Mouse (Mus musculus) heart, embryonic 16.5 days (tissue): ENCODE results near the gene Tlr9. TPM values are rescaled to one million over a fixed set of nuclear protein-coding genes. Genes with fewer than 3 reads are reported as not detected.
A peak's percentile ranks its signal among the peaks of the same experiment; 100 is the strongest.

Source experiments
- ATAC-seq: fragments of 200-750 bp; cut with Nextera tagmentation; replicated peaks from 2 replicates; pipeline ENCODE4 v1.8.0; 2017; ENCODE audit warnings: moderate number of reproducible peaks; ENCODE audit not compliant: insufficient read depth, low FRiP score; ENCODE audit errors: extremely low read depth
- H3K27ac ChIP-seq: fragments of 300-500 bp; sonication (generic); 2 replicates; pipeline ENCODE4 v1.5.1; 2014; ENCODE audit warnings: mild to moderate bottlenecking, low read length, control low read depth, moderate library complexity
- H3K27me3 ChIP-seq: fragments of 300-500 bp; sonication (generic); 2 replicates; pipeline ENCODE4 v1.6.1; 2014; ENCODE audit warnings: low read length, mixed read lengths; ENCODE audit not compliant: control insufficient read depth, insufficient read depth
- H3K36me3 ChIP-seq: fragments of 300-500 bp; sonication (generic); 2 replicates; pipeline ENCODE4 v1.6.1; 2014; ENCODE audit not compliant: control insufficient read depth, insufficient read depth
- H3K4me1 ChIP-seq: fragments of 300-500 bp; sonication (generic); 2 replicates; pipeline ENCODE4 v1.6.1; 2014; ENCODE audit warnings: low read length, mixed read lengths; ENCODE audit not compliant: control insufficient read depth, insufficient read depth
- H3K4me2 ChIP-seq: fragments of 300-500 bp; sonication (generic); 2 replicates; pipeline ENCODE4 v1.6.1; 2014; ENCODE audit warnings: low read depth, mild to moderate bottlenecking, control low read depth, low read length
- H3K4me3 ChIP-seq: fragments of 300-500 bp; sonication (generic); 2 replicates; pipeline ENCODE4 v1.5.1; 2014; ENCODE audit warnings: mild to moderate bottlenecking, control low read depth, low read length
- H3K9ac ChIP-seq: fragments of 300-500 bp; sonication (generic); 2 replicates; pipeline ENCODE4 v1.6.1; 2014; ENCODE audit warnings: low read length, control low read depth
- H3K9me3 ChIP-seq: fragments of 300-500 bp; sonication (generic); replicated peaks from 2 replicates; pipeline ENCODE4 v1.6.1; 2016; ENCODE audit warnings: low read length; ENCODE audit not compliant: control insufficient read depth
- WGBS: fragments of 180-500 bp; shearing (Covaris S2); extraction: QIAGEN DNeasy Blood & Tissue Kit; methylation state at CpG from one replicate; pipeline ENCODE4 v1.1.7; 2014; 5-methylcytosine and 5-hydroxymethylcytosine counted together
- polyA plus RNA-seq: library from polyadenylated mRNA; unstranded; fragments of >200 nt; fragmentation: Nextera tagmentation; extraction: Ambion mirVana; gene quantifications from 2 replicates; pipeline ENCODE4 v1.2.1, GENCODE M21; 2015

The Tlr9 gene
- polyA plus RNA-seq, 1 experiment from 2014 or later = 0.05 TPM

DNA sequence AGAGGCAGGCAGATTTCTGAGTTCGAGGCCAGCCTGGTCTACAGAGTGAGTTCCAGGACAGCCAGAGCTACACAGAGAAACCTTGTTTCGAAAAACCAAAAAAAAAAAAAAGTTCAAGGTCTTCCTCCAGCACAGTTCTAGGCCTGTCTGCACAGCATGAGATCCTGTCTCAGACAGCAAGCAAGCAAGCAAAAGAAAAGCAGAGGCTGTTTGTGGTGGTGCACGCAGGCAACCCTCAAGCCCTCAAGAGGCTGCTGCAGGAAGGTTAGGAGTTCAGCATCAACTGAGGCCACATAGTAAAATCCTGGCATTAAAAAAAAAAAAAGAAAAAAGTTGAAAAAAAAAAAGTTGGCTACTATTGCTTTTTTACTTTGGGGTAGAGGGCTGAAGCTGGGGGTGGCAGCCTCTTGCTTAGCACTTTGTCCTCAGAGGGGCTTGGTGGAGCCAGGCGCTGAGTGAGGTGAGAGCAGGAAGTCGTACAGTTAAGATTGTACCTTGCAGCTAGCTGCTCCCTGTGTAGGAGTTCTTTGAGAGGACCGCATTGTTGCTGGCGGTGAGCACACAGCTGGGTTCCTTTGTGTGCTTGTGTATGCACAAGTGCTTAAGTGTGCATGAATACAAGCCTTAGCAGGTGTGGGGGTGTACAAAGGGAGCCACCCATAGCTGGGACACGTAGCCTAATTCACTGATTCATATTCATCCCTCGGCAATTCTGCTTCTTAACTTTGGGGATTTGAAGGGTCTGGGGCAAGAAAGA lies 11.4 kb upstream of the Tlr9 start:
- Histone ChIP-seq H3K4me2 (peak overlapping the region; percentile 65; the same call in 1 of the 2 replicates), H3K27ac (peak overlapping the region; percentile 57), H3K9me3 (no peaks in the 10 kb centered on the region), H3K4me1 (peaks cover 16% of the 10 kb centered on the region), H3K4me3 (no peak overlapping the region), H3K27me3 (no peaks in the 10 kb centered on the region), H3K36me3 (peaks cover 25% of the 10 kb centered on the region), H3K9ac (peak overlapping the region; percentile 70)
- 59% methylated on average over 9 of the region's 9 CpGs for WGBS
- no peak for ATAC-seq

DNA sequence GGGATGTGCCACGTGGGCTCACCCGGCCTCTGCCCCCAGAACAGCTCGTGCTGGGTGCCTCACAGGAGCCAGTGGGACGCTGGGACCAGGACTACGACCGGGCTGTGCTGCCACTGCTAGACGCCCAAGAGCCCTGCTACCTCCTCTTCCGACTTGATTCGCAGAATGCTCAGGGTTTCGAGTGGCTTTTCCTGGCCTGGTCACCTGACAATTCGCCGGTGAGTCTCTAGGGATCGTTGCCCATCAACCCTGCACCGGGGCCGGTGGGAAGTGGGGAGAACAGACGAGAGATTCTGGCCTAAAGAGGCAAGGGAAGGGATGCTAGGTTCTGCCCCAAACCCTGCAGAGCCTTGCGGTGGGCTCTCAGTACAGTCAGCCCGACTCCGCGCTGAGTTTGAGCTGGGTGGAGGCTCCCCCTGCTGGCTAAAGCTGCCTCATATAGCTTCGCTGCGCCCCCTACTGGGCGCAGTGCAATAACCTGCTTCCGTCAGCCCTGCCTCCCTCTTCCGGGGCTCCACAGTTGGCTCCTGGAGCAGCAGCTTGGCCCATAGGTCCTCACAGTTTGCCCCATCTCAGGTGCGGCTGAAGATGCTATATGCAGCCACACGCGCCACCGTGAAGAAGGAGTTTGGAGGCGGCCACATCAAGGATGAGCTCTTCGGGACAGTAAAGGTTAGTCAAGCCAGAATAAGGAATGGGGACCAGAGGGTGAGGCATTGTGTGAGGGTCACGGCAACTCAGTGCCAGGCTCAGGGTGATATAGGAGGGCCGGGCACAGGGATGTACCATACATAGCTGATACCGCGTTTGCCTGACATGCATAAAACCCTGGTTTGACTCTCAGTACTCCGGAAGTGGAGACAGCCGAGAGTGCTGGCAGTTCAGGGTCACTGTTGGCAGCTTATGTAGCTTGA lies 10.5 kb upstream of the Tlr9 start:
- Histone ChIP-seq H3K4me2 (peak overlapping the region; percentile 65), H3K9me3 (no peaks in the 10 kb centered on the region), H3K4me3 (peak overlapping the region; percentile 45), H3K4me1 (peaks cover 9% of the 10 kb centered on the region), H3K27me3 (no peaks in the 10 kb centered on the region), H3K27ac (peak overlapping the region; percentile 57), H3K36me3 (peaks cover 25% of the 10 kb centered on the region), H3K9ac (peak overlapping the region; percentile 70)
- WGBS = 23% methylated on average over 37 of the region's 37 CpGs
- peak; percentile 68 for ATAC-seq

DNA sequence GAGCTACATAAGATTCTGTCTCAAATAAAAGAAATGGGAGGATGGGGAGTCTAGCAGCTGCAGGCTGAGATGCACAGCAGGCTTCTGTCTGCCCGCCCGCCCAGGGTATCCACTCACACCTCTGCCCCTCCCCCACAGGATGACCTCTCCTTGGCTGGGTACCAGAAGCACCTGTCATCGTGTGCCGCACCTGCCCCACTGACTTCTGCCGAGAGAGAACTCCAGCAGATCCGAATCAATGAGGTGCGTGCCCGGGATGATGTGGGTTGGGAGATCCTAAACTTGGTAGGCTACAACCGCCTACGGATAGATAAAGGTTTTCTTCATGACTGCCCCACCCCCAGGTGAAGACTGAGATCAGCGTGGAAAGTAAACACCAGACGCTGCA lies 9.8 kb upstream of the Tlr9 start:
- 79% methylated on average over 12 of the region's 12 CpGs for WGBS
- Histone ChIP-seq H3K27ac (no peak overlapping the region), H3K9me3 (no peaks in the 10 kb centered on the region), H3K27me3 (no peaks in the 10 kb centered on the region), H3K4me2 (no peak overlapping the region), H3K9ac (no peak overlapping the region), H3K4me1 (peaks cover 8% of the 10 kb centered on the region), H3K4me3 (no peak overlapping the region), H3K36me3 (peaks cover 25% of the 10 kb centered on the region)
- ATAC-seq = no peak

DNA sequence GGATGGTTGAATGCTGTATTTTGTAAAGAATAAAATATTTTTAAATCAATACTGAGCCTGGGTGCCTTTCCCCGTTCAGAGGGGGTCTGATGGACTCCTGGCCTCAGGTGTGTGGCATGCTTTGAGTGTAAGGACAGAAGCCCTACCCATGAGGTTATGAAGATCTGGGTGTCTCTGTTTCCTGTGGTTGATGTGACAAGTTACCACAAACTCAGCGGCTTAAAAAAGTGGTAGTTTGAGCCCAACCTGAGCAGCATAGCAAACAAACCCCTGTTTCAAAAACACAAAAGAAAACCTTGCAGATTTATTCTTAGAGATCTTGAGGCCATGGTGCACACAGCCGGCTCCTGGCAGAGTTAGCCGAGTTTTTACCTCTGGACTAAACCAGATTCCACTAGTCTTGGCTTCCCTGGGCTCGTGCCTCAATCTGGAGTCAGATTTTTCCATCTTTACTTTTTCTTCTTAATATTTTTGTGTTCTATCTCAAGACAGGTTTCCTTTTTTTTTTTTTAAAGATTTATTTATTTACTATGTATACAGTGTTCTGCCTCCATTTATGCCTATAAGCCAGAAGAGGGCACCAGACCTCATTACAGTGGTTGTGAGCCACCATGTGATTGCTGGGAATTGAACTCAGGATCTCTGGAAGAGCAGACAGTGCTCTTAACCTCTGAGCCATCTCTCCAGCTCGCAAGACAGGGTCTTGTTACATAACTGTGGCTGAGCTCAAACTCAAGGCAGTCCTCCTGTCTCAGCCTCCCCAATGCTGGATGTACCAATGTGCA lies 6.9 kb upstream of the Tlr9 start:
- WGBS = 84% methylated on average over 6 of the region's 6 CpGs
- Histone ChIP-seq H3K36me3 (peaks cover 25% of the 10 kb centered on the region), H3K4me1 (peaks cover 8% of the 10 kb centered on the region), H3K9me3 (no peaks in the 10 kb centered on the region), H3K4me2 (no peak overlapping the region), H3K27me3 (no peaks in the 10 kb centered on the region), H3K27ac (no peak overlapping the region), H3K9ac (no peak overlapping the region), H3K4me3 (no peak overlapping the region)
- ATAC-seq = no peak

DNA sequence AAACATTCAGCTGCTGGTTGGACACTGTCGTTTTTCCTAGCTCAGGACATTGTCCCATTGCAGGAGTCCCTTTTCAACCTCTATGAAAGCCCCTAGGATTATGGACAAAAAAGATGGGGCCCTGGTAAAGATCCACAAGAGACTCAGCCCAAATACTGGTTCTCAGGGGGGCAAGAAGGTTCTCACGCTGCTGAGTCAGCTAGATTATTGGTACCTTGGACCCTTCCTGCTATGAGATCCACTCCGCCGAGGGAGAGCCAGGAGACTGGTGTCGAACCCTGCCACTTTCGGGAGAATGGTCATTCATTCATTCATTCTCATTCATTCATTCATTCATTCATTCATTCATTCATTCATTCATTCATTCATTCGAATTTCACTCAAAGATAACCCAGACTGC lies 5.4 kb upstream of the Tlr9 start:
- no peak for ATAC-seq
- no peak overlapping the region for H3K27ac ChIP-seq
- no peak overlapping the region for H3K4me2 ChIP-seq
- H3K36me3 ChIP-seq = peaks cover 25% of the 10 kb centered on the region
- no peaks in the 10 kb centered on the region for H3K27me3 ChIP-seq
- H3K4me3 ChIP-seq = no peak overlapping the region
- H3K9ac ChIP-seq = no peak overlapping the region
- no peaks in the 10 kb centered on the region for H3K9me3 ChIP-seq
- WGBS = 84% methylated on average over 7 of the region's 7 CpGs
- peaks cover 2% of the 10 kb centered on the region; the same call in 1 of the 2 replicates for H3K4me1 ChIP-seq

DNA sequence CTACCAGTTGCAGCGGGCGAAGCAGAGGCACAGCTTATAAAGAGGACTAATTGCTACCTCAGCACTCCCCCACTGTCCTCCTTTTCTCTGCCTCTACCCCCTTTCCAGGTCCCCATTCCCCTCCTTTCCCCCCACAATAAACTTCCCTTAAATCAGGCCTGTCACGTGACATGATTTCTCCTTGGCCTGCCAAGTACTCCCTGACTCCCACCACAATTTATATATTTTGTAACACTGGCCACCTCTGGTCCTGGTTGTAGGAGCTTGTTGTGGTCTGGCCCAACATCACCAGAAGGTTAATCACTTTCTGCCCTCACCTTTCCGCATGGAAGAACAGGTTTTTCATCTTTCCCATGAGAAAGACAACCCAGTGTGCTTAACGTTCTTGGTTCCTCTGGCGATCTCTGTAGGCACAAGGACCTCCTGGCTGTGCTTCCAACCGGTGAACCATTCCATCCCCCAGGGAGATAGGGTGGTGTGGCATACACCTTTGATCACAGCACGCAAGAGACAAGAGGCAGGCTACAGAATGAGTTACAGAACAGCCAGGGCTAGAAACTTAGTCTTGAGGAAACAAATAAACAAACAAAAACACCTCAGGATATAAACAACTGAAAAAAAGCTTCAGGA lies 1.4 kb upstream of the Tlr9 start:
- peaks cover 4% of the 10 kb centered on the region for H3K4me1 ChIP-seq
- no peaks in the 10 kb centered on the region for H3K36me3 ChIP-seq
- no peak overlapping the region for H3K9ac ChIP-seq
- H3K9me3 ChIP-seq = no peaks in the 10 kb centered on the region
- H3K27ac ChIP-seq = no peak overlapping the region
- no peak overlapping the region for H3K4me3 ChIP-seq
- 62% methylated on average over 8 of the region's 8 CpGs for WGBS
- ATAC-seq = no peak
- H3K4me2 ChIP-seq = no peak overlapping the region
- H3K27me3 ChIP-seq = peaks cover 15% of the 10 kb centered on the region

DNA sequence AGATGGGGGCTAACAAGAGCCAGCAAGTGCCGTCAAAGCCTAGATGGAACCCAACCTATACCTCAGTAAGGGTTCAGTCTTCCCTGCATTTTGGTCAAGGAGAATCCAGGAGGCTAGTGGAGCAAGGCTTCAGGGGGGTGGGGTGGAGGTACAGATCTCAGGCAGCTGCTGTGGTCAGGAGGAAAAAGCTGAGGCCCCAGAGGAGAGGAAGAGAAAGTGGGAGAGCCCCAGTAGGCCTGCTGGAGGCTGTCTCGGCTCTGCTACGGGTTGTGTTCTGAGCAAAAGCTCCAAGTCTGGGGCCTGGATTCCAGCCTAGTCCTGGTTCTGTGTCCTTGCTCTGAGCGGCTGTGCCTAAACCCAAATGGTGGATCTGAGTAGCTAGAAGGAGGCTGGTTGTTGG lies 596 bp downstream of the Tlr9 start:
- H3K27ac ChIP-seq = no peak overlapping the region
- peaks cover 7% of the 10 kb centered on the region for H3K4me1 ChIP-seq
- H3K36me3 ChIP-seq = no peaks in the 10 kb centered on the region
- H3K4me2 ChIP-seq = no peak overlapping the region
- peaks cover 15% of the 10 kb centered on the region for H3K27me3 ChIP-seq
- H3K9me3 ChIP-seq = no peaks in the 10 kb centered on the region
- WGBS = 76% methylated on average over 4 of the region's 4 CpGs
- no peak for ATAC-seq
- no peak overlapping the region for H3K9ac ChIP-seq
- no peak overlapping the region for H3K4me3 ChIP-seq

DNA sequence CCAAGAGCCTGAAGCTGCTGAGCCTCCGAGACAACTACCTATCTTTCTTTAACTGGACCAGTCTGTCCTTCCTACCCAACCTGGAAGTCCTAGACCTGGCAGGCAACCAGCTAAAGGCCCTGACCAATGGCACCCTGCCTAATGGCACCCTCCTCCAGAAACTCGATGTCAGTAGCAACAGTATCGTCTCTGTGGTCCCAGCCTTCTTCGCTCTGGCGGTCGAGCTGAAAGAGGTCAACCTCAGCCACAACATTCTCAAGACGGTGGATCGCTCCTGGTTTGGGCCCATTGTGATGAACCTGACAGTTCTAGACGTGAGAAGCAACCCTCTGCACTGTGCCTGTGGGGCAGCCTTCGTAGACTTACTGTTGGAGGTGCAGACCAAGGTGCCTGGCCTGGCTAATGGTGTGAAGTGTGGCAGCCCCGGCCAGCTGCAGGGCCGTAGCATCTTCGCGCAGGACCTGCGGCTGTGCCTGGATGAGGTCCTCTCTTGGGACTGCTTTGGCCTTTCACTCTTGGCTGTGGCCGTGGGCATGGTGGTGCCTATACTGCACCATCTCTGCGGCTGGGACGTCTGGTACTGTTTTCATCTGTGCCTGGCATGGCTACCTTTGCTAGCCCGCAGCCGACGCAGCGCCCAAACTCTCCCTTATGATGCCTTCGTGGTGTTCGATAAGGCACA lies 3.2 kb downstream of the Tlr9 start:
- peaks cover 11% of the 10 kb centered on the region for H3K4me1 ChIP-seq
- H3K36me3 ChIP-seq = no peaks in the 10 kb centered on the region
- ATAC-seq = no peak
- no peak overlapping the region for H3K27ac ChIP-seq
- peak overlapping the region; percentile 54 for H3K4me3 ChIP-seq
- peak overlapping the region; percentile 85 for H3K4me2 ChIP-seq
- no peaks in the 10 kb centered on the region for H3K9me3 ChIP-seq
- 52% methylated on average over 24 of the region's 24 CpGs for WGBS
- peak overlapping the region; percentile 65 for H3K9ac ChIP-seq
- peaks cover 15% of the 10 kb centered on the region for H3K27me3 ChIP-seq
